Mouse (Mus musculus) MEL (cell line): Measurements from ENCODE around the gene Gm10912. TPM values are rescaled to one million over a fixed set of nuclear protein-coding genes. Genes with fewer than 3 reads are reported as not detected.

Source experiments
- DNase-seq: peaks from one replicate; pipeline ENCODE4 v3.0.0; 2011; ENCODE audit warnings: low read depth, low spot score
- H3K27ac ChIP-seq: 2 replicates; pipeline ENCODE4 v1.5.1; 2012; ENCODE audit warnings: low read depth, mild to moderate bottlenecking, control low read depth, low read length, moderate library complexity; ENCODE audit not compliant: control insufficient read depth
- H3K27me3 ChIP-seq, 2 experiments: fragments of 150-350 bp in 1 of 2; sonication (generic) in 1 of 2; 2 replicates each; pipeline ENCODE4 v1.6.1; 2012; ENCODE audit warnings: low read length in 2 of 2, mild to moderate bottlenecking in 2 of 2, improper control_type of control experiment in 1 of 2, moderate library complexity in 1 of 2; ENCODE audit not compliant: insufficient read depth in 2 of 2, control insufficient read depth in 1 of 2
- H3K36me3 ChIP-seq, 2 experiments: 2 replicates each; pipeline ENCODE4 v1.6.1; 2012 to 2014; ENCODE audit warnings: low read length in 2 of 2, improper control_type of control experiment in 1 of 2, inconsistent platforms in 1 of 2, mild to moderate bottlenecking in 1 of 2; ENCODE audit not compliant: insufficient read depth in 2 of 2, control insufficient read depth in 1 of 2
- H3K4me1 ChIP-seq, 2 experiments: fragments of 150-350 bp in 1 of 2; sonication (generic) in 1 of 2; 2 replicates each; pipeline ENCODE4 v1.6.1; 2012; ENCODE audit warnings: low read length in 2 of 2, improper control_type of control experiment in 1 of 2, mild to moderate bottlenecking in 1 of 2; ENCODE audit not compliant: insufficient read depth in 2 of 2, control insufficient read depth in 1 of 2
- H3K4me3 ChIP-seq, 2 experiments: fragments of 150-350 bp in 1 of 2; sonication (generic) in 1 of 2; 2 replicates each; pipeline ENCODE4 v1.5.1; 2012; ENCODE audit warnings: low read depth in 2 of 2, low read length in 2 of 2, mild to moderate bottlenecking in 2 of 2, moderate library complexity in 2 of 2, control low read depth in 1 of 2, improper control_type of control experiment in 1 of 2; ENCODE audit not compliant: control insufficient read depth in 1 of 2, insufficient read depth in 1 of 2
- H3K79me2 ChIP-seq: 2 replicates; pipeline ENCODE4 v1.6.1; 2012; ENCODE audit warnings: mild to moderate bottlenecking, low read length, moderate library complexity; ENCODE audit not compliant: control insufficient read depth, poor library complexity, insufficient read depth
- H3K9ac ChIP-seq: 2 replicates; pipeline ENCODE4 v1.6.1; 2012; ENCODE audit warnings: low read depth, mild to moderate bottlenecking, control low read depth, low read length, moderate library complexity; ENCODE audit not compliant: control insufficient read depth, poor library complexity, severe bottlenecking
- H3K9me3 ChIP-seq: fragments of 150-350 bp; sonication (generic); replicated peaks from 2 replicates; pipeline ENCODE4 v1.6.1; 2012; ENCODE audit warnings: mild to moderate bottlenecking, low read length, improper control_type of control experiment, moderate library complexity; ENCODE audit not compliant: insufficient read depth
- BHLHE40 ChIP-seq: IDR thresholded peaks from 2 replicates; pipeline ENCODE4 v1.6.1; 2012; ENCODE audit warnings: low read depth, mild to moderate bottlenecking, inconsistent platforms, low read length, improper control_type of control experiment, borderline replicate concordance
- CHD1 ChIP-seq: IDR thresholded peaks from 2 replicates; pipeline ENCODE4 v1.6.1; 2012; ENCODE audit warnings: low read depth, mild to moderate bottlenecking, inconsistent platforms, low read length, improper control_type of control experiment
- CTCF ChIP-seq, 3 experiments: IDR thresholded peaks in 2 of 3; conservative IDR thresholded peaks in 1 of 3; 2 replicates each; pipeline ENCODE4 v1.5.1; 2011 to 2012; ENCODE audit warnings: low read length in 3 of 3, low read depth in 2 of 3, mild to moderate bottlenecking in 2 of 3, improper control_type of control experiment in 1 of 3, inconsistent platforms in 1 of 3, mixed read lengths in 1 of 3, moderate library complexity in 1 of 3; ENCODE audit not compliant: control insufficient read depth in 1 of 3, insufficient read depth in 1 of 3, poor library complexity in 1 of 3, severe bottlenecking in 1 of 3
- E2F4 ChIP-seq: IDR thresholded peaks from 2 replicates; pipeline ENCODE4 v1.6.1; 2011; ENCODE audit warnings: low read depth, low read length, improper control_type of control experiment, borderline replicate concordance
- EP300 ChIP-seq, 2 experiments: IDR thresholded peaks; 2 replicates each; pipeline ENCODE4 v1.6.1; 2011; ENCODE audit warnings: improper control_type of control experiment in 2 of 2, low read length in 2 of 2, low read depth in 1 of 2, mild to moderate bottlenecking in 1 of 2
- ETS1 ChIP-seq: IDR thresholded peaks from 2 replicates; pipeline ENCODE4 v1.6.1; 2012; ENCODE audit warnings: low read depth, mild to moderate bottlenecking, inconsistent platforms, low read length, improper control_type of control experiment, moderate library complexity
- GATA1 ChIP-seq: IDR thresholded peaks from 2 replicates; pipeline ENCODE4 v1.6.1; 2011; ENCODE audit warnings: low read depth, low read length, improper control_type of control experiment
- JUND ChIP-seq: IDR thresholded peaks from 2 replicates; pipeline ENCODE4 v1.6.1; 2011; ENCODE audit warnings: low read depth, mild to moderate bottlenecking, improper control_type of control experiment, low read length
- KAT2A ChIP-seq: conservative IDR thresholded peaks from 2 replicates; pipeline ENCODE4 v1.6.1; 2012; ENCODE audit warnings: low read depth, low read length, improper control_type of control experiment, inconsistent platforms
- MAX ChIP-seq: IDR thresholded peaks from 2 replicates; pipeline ENCODE4 v1.6.1; 2011; ENCODE audit warnings: low read length, improper control_type of control experiment
- MXI1 ChIP-seq: IDR thresholded peaks from 2 replicates; pipeline ENCODE4 v1.6.1; 2011; ENCODE audit warnings: mild to moderate bottlenecking, low read depth, low read length, improper control_type of control experiment
- MYB ChIP-seq: IDR thresholded peaks from 2 replicates; pipeline ENCODE4 v1.6.1; 2011; ENCODE audit warnings: mild to moderate bottlenecking, low read depth, low read length, improper control_type of control experiment
- MYC ChIP-seq: IDR thresholded peaks from 2 replicates; pipeline ENCODE4 v1.6.1; 2011; ENCODE audit warnings: low read depth, mild to moderate bottlenecking, low read length, improper control_type of control experiment, moderate library complexity
- NRF1 ChIP-seq: IDR thresholded peaks from 2 replicates; pipeline ENCODE4 v1.6.1; 2014; ENCODE audit warnings: low read depth, mild to moderate bottlenecking, inconsistent platforms, low read length, improper control_type of control experiment, moderate library complexity; ENCODE audit not compliant: poor library complexity, insufficient read depth, severe bottlenecking
- POLR2A ChIP-seq, 2 experiments: IDR thresholded peaks; 2 replicates each; pipeline ENCODE4 v1.6.1; 2011 to 2012; ENCODE audit warnings: low read length in 2 of 2, mild to moderate bottlenecking in 2 of 2, control low read depth in 1 of 2, improper control_type of control experiment in 1 of 2, low read depth in 1 of 2, moderate library complexity in 1 of 2; ENCODE audit not compliant: control insufficient read depth in 1 of 2, insufficient read depth in 1 of 2, poor library complexity in 1 of 2
- POLR2AphosphoS5 ChIP-seq: IDR thresholded peaks from 2 replicates; pipeline ENCODE4 v1.6.1; 2012; ENCODE audit warnings: low read depth, borderline replicate concordance, mild to moderate bottlenecking, inconsistent platforms, low read length, moderate library complexity, mixed read lengths
- RAD21 ChIP-seq: IDR thresholded peaks from 2 replicates; pipeline ENCODE4 v1.6.1; 2011; ENCODE audit warnings: mild to moderate bottlenecking, low read depth, low read length, improper control_type of control experiment
- RCOR1 ChIP-seq: IDR thresholded peaks from 2 replicates; pipeline ENCODE4 v1.6.1; 2012; ENCODE audit warnings: low read depth, mild to moderate bottlenecking, inconsistent platforms, low read length, improper control_type of control experiment
- SIN3A ChIP-seq: IDR thresholded peaks from 2 replicates; pipeline ENCODE4 v1.6.1; 2012; ENCODE audit warnings: low read length, improper control_type of control experiment, inconsistent platforms
- SMC3 ChIP-seq: IDR thresholded peaks from 2 replicates; pipeline ENCODE4 v1.6.1; 2011; ENCODE audit warnings: low read depth, low read length, improper control_type of control experiment
- TAL1 ChIP-seq: IDR thresholded peaks from 2 replicates; pipeline ENCODE4 v1.6.1; 2012; ENCODE audit warnings: mild to moderate bottlenecking, inconsistent platforms, low read length, moderate library complexity, mixed read lengths
- TBP ChIP-seq: IDR thresholded peaks from 2 replicates; pipeline ENCODE4 v1.8.0; 2011; ENCODE audit warnings: low read depth, low read length, improper control_type of control experiment
- TCF12 ChIP-seq: IDR thresholded peaks from 2 replicates; pipeline ENCODE4 v1.6.1; 2014; ENCODE audit warnings: low read depth, mild to moderate bottlenecking, inconsistent platforms, low read length, improper control_type of control experiment, moderate library complexity
- USF2 ChIP-seq, 2 experiments: IDR thresholded peaks; 2 replicates each; pipeline ENCODE4 v1.6.1; 2011 to 2012; ENCODE audit warnings: improper control_type of control experiment in 2 of 2, low read length in 2 of 2, borderline replicate concordance in 1 of 2, inconsistent platforms in 1 of 2, low read depth in 1 of 2, mild to moderate bottlenecking in 1 of 2; ENCODE audit not compliant: insufficient read depth in 1 of 2
- ZKSCAN1 ChIP-seq: IDR thresholded peaks from 2 replicates; pipeline ENCODE4 v1.6.1; 2012; ENCODE audit warnings: low read depth, mild to moderate bottlenecking, inconsistent platforms, low read length, improper control_type of control experiment, moderate library complexity
- ZNF384 ChIP-seq: IDR thresholded peaks from 2 replicates; pipeline ENCODE4 v1.6.1; 2012; ENCODE audit warnings: low read depth, mild to moderate bottlenecking, inconsistent platforms, low read length, improper control_type of control experiment
- polyA plus RNA-seq, 2 experiments: library from polyadenylated mRNA; stranded (reverse) in 1 of 2; unstranded in 1 of 2; fragments of >175 nt in 1 of 2; fragments of >200 nt in 1 of 2; gene quantifications; 2 replicates each; pipeline versions ENCODE4 v1.2.1 to v1.2.4; 2012; ENCODE audit warnings: low replicate concordance in 2 of 2, low read depth in 1 of 2; ENCODE audit not compliant: insufficient read length in 2 of 2, insufficient read depth in 1 of 2, missing spikeins in 1 of 2
- total RNA-seq: library from RNA; depleted of rRNA; stranded (reverse); fragments of 300-350 nt; gene quantifications from 2 replicates; pipeline ENCODE4 v1.2.3, GENCODE M21; 2012

Gene Gm10912
- total and polyA plus RNA-seq, 3 experiments, result 0.06 to 0.08 TPM; not detected in 1

GRCm38 (mm10) chr2:104059786-104060185, 5.8 kb upstream of the Gm10912 start:
- Histone ChIP-seq H3K9me3 (no peaks in the 10 kb centered on the region), H3K79me2 (no peaks in the 10 kb centered on the region), H3K9ac (no peak overlapping the region), H3K4me3 (no peak overlapping the region), H3K4me1 (no peaks in the 10 kb centered on the region), H3K36me3 (peaks cover under 1 to 12% of the 10 kb centered on the region in 2 experiments; a peak in 3 of 4 replicates), H3K27me3 (no peaks in the 10 kb centered on the region), H3K27ac (no peak overlapping the region)
- DNase-seq, result no peak
- TF ChIP-seq MXI1, result no peak
- TF ChIP-seq CHD1, result no peak
- no peak for TF ChIP-seq BHLHE40
- no peak for TF ChIP-seq TCF12
- TF ChIP-seq SMC3, result no peak
- TF ChIP-seq TBP, result no peak
- TF ChIP-seq EP300 (IDR thresholded peaks at IDR 0.05; ENCODE audit: low read depth in 1 of 2, low read length in 2 of 2), result no peak
- no peak for TF ChIP-seq E2F4
- TF ChIP-seq RAD21, result no peak
- no peak for TF ChIP-seq NRF1
- no peak for TF ChIP-seq MYB
- TF ChIP-seq, all 39 proteins: peak for 0

GRCm38 (mm10) chr2:104060996-104061395, 4.6 kb upstream of the Gm10912 start:
- DNase-seq, result no peak
- H3K9me3 ChIP-seq, result no peaks in the 10 kb centered on the region
- no peak for TF ChIP-seq RCOR1
- no peak for TF ChIP-seq ZNF384
- TF ChIP-seq JUND, result no peak
- TF ChIP-seq USF2 (IDR thresholded peaks at IDR 0.05; ENCODE audit: borderline replicate concordance in 1 of 2, insufficient read depth in 1 of 2, low read depth in 1 of 2, low read length in 2 of 2), result no peak
- no peak for TF ChIP-seq ZKSCAN1
- no peak for TF ChIP-seq KAT2A
- TF ChIP-seq POLR2AphosphoS5, result no peak
- no peak for TF ChIP-seq TBP
- no peak for TF ChIP-seq SIN3A
- no peak for TF ChIP-seq RAD21
- no peak for TF ChIP-seq POLR2A (IDR thresholded peaks at IDR 0.05; ENCODE audit: control insufficient read depth in 1 of 2, insufficient read depth in 1 of 2, low read depth in 1 of 2, low read length in 2 of 2, poor library complexity in 1 of 2)
- no peak for TF ChIP-seq ETS1
- TF ChIP-seq TAL1, result no peak
- no peak for TF ChIP-seq MYB
- no peak for TF ChIP-seq CTCF (IDR thresholded peaks at IDR 0.05 in 2 of 3, conservative IDR thresholded peaks at IDR 0.05 in 1 of 3; ENCODE audit: control insufficient read depth in 1 of 3, insufficient read depth in 1 of 3, low read depth in 2 of 3, low read length in 3 of 3, poor library complexity in 1 of 3, severe bottlenecking in 1 of 3)
- no peak for TF ChIP-seq MYC
- TF ChIP-seq MXI1, result no peak
- no peak for TF ChIP-seq MAX
- TF ChIP-seq GATA1, result no peak
- no peak for TF ChIP-seq E2F4
- peaks cover 0 to 5% of the 10 kb centered on the region in 2 experiments; a peak in 2 of 4 replicates for H3K36me3 ChIP-seq
- no peak overlapping the region for H3K27ac ChIP-seq
- no peaks in the 10 kb centered on the region for H3K4me1 ChIP-seq
- no peak overlapping the region for H3K9ac ChIP-seq
- no peak overlapping the region for H3K4me3 ChIP-seq
- no peaks in the 10 kb centered on the region for H3K79me2 ChIP-seq
- H3K27me3 ChIP-seq, result no peaks in the 10 kb centered on the region
